Mouse (Mus musculus) cerebellum, adult 8-10 months (tissue): Measurements from ENCODE around the gene Timmdc1.
A peak's percentile ranks its signal among the peaks of the same experiment; 100 is the strongest.

Experiments used
- DNase-seq: peaks from one replicate; pipeline ENCODE4 v3.0.0; 2022

Gene Timmdc1

DNA sequence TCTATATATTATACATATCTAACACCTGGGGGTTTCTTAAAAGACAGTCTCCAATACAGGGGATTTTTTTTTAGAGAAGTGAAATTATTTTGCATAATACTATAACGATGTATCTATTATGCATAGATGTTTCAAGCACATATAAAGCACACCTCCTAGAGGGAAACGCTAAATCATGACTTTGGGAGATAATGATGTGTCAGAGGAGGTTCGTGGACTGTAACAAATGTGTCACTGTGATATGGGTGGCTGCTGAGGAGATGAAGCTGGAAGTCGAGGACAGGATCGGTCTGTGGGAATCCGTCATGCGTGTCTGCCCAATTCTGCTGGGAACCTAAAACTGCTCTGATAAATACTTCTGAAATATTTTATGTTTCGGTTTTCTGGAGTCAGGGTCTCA is 60.7 kb downstream of the Timmdc1 start:
- no peak for DNase-seq

- DNase-seq = no peak
Observed at GRCm38 (mm10) chr16:38459990-38460389, 62.5 kb downstream of the Timmdc1 start.

- DNase-seq = no peak
Observed at GRCm38 (mm10) chr16:38458600-38459280, 63.7 kb downstream of the Timmdc1 start.

DNA sequence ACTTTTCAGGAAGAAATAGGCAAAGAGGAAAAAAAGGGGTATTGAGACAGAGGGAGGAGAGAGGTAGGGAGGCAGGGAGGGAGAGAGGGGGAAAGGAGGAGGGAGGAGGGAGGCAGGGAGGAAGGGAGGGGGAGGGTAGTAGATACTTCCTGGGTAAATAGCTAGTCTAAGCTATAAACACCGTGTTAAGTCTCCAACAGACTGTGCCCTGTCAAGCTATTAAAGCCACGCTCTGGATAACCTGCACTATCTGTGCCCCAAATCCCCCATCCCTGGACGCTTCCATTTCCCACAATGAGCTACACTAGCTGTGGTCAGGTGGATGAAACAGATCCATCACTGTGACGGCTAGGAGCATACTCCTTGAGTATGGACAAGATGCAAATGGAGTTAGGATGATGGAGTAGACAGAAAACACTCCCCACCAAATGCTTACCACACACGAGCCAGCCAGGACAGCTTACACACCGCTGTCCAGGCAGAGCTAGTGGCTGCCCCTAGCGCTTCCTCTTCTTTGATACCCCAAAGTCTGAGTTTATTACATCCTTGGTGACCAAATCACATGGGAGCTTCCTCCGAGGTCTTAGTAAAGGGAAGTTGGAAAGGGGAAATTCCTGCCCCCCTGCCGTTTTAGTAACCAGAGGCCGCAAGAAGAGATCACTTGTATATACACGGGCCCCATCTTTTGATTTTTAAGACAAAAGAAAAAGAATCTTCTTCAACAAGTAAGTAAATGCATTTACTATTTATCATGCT is 65.5 kb downstream of the Timmdc1 start:
- DNase-seq = no peak

- DNase-seq = no peak
Observed at GRCm38 (mm10) chr16:38455511-38456418, 66.7 kb downstream of the Timmdc1 start, which contains the start of gene Cd80. Cd80 (plus strand) TSS chr16:38455561.

DNA sequence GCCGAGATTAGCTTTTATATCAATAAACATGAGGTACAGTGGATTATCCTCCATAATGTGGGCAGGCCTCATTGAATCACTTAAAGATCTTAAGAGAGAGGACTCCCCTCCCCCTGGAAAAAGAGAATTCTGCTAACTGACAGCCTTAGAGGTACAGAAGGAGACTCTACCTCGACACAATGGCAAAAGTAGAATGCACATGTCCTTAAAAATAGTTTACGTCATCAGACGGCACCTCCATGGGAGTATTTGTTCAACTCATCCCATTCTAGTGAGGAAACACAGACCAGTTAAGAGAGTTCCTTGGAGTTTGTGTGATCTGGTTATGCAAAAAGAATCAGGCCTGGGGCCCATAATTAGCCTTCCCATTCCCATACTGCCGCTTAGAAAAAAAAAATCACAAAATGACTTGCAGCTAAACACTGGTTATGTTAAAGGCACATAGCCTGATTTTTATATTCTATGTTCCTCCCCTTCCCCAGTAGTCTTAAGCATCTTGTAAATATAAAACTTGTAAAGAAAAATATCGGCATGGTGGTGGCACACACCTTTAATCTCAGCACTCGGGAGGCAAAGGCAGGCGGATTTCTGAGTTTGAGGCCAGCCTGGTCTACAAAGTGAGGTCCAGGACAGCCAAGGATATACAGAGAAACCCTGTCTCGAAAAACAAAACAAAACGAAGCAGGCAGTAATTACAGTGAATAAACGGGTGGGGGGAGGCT is 67.8 kb downstream of the Timmdc1 start:
- no peak for DNase-seq

DNA sequence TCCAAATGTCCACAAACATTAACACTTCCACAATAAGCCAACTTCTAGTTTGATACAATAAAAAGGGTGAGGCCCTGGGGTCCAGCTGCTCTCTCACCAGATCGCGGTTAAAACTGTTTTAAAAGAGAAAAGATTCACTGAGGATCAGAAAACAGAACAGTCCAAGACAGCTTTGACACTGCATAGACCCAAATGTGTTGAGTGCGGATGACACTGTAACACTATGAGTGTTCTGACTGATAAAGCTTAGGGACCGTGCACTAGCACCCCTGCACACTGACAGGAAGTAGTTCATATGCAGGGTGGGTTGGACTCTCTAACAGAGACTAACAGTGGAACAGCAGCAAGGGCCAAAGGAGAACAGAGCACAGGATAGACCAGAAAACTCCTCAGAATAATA is 68.5 kb downstream of the Timmdc1 start:
- no peak for DNase-seq

- no peak for DNase-seq
Observed at GRCm38 (mm10) chr16:38453203-38453553, 69.3 kb downstream of the Timmdc1 start.

- DNase-seq = peak; percentile 88
Observed at GRCm38 (mm10) chr16:38452442-38453202, 69.8 kb downstream of the Timmdc1 start, which contains the start of gene Adprh. Adprh (minus strand) TSS chr16:38452703.

DNA sequence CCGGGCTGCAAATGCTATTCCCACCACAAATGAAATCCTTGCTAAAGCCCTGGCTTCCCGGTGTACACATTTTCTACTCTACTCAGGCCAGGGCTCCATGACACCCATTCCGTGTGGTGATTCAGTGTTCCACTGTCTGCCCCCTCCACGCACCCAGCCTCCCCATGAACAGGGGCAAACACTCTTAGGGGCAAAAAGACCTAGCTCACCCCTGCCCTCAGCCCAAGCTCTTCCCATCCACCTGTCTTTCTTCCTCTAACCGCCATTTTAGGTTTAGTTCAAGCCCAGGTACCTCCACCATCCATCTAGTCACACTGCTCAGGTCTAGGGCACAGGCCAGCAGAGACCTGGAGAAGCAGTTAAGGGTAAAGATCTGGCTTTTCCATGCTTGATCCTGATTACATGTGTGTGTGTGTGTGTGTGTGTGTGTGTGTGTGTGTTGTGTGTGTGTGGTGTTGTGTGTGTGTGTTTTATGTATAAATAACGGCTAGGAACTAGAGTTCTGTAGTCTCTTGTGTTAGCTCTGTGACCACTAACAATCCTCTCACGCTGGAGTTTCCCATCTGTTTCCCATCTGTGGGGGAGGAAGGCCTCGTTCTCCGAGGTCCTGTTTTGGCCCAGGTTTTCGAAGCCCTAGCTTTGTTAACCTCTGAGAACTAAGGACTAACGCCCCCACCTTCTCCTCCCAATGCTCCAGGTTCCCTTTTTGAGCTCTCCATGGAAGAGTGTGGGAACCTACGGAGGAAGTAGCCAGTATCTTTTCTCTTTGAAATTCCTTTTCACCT is 70.8 kb downstream of the Timmdc1 start:
- DNase-seq = peak; percentile 17

DNA sequence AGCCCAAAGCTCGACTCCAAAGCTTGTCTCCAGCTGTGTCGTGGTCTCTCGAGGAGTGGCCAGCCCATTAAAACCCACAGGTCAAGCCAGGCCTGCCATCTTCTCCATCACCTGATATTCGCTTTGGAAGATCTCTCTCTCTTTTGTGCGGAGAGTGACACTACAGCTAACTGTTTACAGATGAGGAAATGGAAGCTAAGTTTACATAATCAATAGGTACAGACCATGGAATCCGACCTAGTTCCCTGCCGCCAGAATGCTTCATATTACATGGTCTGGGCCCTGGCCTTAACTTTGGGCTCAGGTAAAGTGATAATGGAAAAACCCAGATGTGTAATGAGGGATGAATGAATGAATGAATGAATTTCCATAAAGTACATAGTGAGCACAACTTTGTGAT is 71.8 kb downstream of the Timmdc1 start:
- DNase-seq = no peak

DNA sequence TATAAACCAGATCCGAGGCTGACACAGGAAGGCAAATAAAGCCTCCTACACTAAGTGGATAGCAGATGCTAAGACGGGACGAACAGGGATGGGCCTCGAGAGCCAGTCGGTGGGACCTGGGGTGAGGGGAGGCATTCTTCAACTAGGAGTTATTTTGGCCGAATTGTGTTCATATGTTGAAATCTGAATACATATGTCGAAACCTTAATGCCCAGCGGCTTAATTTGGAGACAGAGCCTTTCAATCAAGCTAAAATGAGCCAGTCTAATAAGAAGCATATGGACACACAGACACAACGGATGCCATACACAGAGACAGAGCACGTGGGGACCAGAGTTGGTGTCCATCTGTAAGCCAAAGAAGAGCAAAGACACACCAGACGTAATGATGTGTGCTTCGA is 74.0 kb downstream of the Timmdc1 start:
- DNase-seq = no peak
